Mouse (Mus musculus): ENCODE data around the gene Spdye4c. TPM values are rescaled to one million over a fixed set of nuclear protein-coding genes. Genes with fewer than 3 reads are reported as not detected.
A peak's percentile ranks its signal among the peaks of the same experiment; 100 is the strongest.

Gene Spdye4c
- not detected for total RNA-seq (2021)
- long read RNA-seq, experiment 1: 0 reads
- long read RNA-seq, experiment 2: 0 reads

DNA sequence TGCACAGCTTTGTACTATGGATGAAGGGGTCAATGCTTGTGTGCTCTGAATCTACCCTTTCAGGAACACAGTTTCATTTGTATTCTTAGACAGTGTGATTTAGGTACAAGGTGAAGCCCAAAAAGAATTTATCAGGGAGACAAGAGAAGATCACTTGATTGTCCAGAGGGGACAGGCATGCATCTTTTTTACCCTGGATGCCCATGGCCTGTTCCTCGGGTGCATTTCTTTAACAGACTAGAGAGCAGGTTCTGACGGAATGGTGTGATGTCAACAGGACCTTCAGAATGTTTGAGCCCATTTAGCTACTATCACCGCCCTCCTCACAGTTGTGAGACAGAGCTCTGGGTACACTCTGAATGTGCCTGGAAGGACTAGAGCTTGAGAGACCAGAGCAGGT, at the start of gene Spdye4c:
Spdye4c (plus strand) TSS at position 301 of the 400 bp plus-strand sequence.
- no peak for DNase-seq

DNA sequence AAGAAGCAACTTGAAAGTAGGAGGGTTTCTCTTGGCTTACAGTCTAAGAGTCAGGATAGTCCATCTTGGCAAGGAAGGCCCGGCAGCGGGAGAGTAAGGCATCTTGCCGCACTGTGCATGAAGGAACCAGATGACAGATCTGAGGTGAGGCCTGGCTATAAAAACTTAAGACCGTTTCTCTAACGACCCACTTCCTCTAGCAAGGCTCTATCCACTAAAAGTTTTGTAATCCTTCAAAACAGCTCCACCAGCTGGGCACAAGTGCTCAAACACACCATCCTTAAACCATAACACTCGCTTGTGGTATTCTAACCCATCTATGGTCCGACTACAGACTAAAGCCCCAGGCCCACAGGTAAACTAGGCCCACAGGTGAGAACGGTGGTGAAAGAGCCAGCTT, 47.5 kb upstream of the Spdye4c start:
- no peak for DNase-seq

DNA sequence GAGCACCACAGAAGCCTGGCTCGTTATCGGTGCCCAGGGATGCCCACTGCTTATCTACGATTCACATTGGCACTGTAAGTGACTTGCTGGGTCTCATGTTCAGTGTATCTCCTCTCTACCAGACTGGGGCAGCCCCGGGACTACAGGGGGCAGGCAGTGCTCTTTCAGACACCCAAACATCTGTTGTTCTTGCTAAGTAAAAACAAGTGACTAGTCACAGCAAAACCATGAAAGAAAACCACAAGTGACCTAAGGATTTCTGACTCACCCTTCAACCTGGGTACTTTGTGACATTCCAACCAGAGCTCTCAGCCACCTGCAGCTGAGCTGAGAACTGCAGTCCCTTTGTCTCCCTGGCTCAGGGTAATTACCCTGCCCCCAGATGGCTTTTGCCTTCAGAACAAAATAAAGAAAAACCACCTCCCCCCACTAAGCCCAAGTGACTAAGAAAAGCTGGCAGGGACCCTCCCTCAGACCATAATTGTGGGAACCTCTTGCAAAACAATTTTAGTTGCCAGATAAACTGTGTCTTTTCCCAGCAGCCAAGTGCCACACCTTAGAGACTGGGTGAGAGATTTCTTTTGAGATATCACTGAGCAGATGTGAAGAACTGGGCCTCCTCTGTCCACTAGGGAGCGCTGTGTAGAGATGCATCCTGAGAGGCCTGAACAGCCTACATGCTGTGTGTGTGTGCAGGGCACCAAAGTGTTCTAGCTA, 46.4 kb upstream of the Spdye4c start:
- peak; percentile 17 to 53 for DNase-seq

DNA sequence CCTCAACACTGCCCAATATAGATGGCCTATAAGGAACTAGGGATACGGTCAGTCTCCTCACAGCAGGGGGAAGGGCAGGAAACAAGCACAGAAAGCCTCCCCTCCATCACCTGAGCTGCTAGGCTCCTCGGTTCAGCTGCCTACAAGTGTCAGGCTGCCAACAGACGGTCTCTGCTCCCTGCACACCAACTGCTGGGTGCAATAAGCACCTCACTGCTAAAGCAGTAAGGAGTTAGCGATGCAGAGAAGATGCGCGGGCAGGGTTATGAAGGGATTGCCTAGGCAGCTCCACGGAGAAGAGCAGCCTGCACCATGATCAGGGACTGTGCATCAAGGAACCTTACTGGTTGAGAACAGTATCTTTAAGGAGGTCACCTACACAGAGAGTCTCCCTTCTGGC, 45.6 kb upstream of the Spdye4c start:
- DNase-seq: no peak

DNA sequence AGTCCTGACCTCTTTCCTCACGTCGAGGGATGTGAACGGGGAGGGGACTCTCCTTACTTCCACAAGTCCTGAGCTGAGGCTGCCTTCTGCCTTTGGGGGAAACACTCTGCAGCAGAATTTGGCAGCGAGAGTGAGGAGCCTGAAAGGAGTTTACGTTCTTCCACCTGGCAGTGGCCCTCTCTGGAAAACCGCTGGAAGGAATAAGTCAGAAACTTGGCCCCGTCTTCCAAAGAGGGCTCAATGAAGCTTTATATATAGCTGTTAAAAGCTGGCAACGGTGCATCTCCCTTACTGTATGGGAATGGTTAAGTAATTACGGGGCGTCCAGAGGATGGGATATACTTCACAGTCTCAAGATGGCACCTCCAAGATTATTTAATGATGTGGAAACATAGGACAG, 43.9 kb upstream of the Spdye4c start:
- DNase-seq: no peak

DNA sequence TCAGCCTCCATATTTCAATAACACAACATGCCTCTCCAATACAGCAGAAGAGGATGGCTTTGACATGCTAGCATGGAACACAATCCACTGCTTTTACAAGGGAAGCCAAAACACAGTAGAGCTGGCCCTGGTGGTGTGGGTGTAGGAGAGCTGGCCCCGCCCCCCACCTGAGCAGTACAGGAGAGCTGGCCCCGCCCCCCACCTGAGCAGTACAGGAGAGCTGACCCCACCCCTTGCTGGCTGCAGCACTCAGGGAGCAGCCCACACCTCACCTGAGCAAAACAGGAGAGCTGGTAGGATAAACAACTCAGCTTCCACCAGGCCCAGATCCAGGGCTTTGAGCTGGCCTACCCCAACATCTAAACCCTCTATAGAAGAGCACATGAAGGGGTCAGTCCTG, 42.7 kb upstream of the Spdye4c start:
- no peak for DNase-seq

DNA sequence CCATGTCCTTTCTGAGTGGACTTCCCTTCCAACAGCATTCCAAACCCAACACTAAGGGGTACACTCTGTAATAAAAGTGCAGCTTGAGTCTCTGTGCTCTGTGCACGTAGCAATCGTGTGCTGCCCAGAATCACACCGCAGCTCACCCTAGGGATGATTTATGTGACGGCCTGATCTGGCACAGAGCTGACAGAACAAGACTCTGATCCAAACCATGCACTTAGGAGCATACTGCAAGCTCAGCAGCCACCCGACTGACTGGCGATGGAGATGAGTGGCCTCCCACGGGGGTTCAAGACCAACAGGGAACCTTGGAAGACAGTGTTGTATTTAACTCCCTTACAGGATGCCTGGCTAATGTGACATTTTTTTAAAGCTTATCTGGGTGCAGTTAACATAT, 41.4 kb upstream of the Spdye4c start:
- DNase-seq: peak; percentile 12 to 36

DNA sequence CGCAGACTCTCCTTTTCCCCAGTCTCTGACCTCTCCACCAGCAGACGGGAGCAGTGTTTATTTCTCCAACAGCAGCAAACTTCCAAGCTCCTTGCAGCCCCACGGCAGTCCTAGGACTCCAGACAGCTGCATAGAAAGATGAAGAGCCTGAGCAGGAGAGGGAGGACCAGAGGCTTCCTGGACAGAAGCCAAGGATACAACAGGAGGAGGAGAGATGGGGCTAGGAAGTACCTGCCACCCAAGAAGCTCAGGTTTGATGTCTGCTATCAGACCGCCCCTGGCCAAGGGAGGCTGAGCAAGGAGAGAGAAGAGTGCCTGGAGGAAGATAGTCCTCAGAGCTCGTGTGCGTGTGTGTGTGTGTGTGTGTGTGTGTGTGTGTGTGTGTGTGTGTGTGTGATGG, 41.0 kb upstream of the Spdye4c start:
- DNase-seq: no peak

DNA sequence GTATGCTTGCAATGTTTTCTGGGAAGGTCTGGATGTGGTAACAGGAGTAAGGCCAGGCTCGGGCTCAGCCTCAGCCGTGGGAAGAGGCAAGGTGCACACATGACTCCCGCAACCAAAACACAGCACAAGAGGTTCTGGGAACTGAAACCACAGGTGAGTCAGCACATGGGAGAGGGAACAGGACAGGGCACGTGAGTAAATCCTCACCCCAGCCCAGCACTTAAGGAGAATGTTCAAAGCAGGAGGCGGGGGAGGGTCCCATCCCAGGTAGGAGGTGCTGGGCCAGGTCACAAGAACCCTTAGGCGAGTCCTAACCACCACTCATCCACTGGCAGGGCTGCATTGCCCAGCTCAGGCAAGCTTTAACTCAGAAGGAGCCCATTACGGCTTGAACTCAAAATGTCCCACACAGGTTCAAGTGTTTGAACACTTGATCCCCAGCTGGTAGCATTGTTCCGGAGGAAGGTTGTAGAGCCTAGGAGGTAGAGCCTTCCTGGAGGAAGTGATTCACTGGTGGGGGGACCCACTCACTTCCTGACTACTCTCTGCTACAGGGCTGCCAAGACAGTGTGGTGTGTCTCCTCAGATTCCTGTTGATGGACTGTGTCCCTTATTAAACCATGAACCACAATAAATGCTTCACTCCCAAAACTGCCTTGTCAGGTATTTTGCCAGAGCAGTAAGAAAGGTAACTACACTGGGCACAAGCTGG, 38.8 kb upstream of the Spdye4c start:
- no peak for DNase-seq

DNA sequence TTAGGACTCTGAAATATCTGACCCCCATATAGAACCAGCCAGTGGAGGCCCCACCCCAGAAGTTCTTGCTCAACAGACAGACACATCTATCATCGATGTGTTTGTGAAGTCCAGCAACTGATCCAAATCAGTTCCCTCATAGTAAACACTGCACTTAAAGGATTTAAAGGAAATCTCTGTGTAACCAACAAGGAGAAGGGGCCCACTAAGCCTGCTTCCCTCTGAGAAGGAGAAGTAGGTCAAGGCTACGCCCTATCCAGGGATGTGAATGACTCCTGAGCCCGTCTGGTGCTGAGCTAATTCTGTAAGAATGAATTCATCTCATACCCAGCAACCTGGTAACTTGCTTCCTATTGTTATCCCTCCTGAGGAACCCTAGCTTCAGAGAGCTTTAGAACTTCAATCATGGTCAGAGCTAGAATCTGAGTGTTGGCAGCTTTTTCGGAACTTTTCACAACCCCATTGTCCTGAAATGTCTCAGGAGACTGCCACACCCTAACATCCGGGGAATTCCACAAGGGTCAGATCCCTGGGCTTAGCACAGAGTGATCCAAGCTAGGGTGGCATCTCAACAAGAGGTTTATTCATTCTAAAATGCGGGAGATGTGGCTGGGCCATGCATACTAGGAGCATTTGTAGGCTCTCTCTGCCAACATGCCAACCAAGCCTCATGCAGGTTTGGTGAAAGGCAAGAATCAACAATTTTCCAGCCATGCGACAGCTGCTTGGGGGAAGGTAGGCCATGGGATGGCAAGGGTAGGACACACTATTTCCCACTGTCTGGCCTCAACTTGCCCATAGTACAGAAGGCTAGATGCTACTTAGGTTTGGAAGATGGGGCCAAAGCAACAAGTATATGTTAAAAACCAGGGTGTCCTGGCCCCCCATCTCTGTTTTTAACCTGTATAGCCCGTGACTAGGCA, 38.0 kb upstream of the Spdye4c start:
- no peak for DNase-seq

DNA sequence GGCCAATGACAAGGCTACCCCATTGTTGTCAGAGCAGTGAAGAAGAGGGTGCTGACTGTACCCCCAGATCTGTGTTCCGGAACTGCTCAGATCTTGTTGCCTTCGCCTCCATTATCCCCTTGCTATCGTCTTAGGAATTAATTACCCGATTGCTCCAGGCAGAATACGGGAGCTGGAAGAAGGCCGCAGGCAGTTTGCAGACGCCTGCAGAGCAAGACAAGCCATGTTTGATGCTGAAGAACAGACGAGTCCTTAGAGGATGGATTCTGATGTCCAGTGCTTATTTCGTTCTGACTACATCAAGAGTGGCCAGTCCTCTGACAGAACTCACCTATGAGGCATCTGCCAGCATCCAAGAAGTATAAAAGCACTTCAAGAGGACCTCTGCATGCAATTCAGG, 35.9 kb upstream of the Spdye4c start:
- no peak for DNase-seq

DNA sequence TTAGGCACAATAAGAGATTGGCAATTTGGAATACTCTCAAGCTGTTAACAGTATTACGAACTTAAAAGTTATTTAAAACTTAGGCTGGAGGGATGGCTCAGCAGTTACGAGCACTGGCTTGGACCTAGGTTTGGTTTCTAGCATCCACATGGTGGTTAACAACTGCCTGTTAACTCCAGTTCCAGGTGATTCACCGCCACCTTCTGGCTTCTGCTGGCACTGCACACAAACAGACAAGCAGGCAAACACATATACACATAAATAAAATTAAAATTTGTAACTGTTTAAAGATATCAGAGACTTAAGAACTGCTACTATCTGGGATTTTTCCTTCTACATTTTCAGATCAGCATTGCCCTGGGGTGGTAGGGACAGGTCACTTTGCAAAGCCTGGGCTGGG, 26.8 kb upstream of the Spdye4c start:
- DNase-seq: no peak

DNA sequence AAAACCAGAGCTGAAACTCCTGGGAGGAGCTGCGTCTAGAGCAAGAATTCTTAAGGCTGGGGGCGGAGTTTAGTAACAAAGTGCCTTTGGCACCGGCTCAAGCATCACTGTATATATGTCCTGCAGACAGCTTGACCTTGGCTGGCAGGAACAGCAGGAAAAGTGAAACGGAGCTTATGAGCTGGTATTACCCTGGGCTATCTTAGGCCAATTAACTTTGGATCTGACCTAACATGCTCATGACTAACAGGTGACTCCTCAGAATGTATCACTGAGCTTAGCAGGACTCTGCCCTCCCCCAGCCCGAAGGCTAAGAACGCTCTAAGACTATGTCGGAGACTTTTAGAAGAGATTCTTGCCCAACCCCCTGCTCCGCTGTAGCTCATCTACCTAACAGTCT, 25.1 kb upstream of the Spdye4c start:
- DNase-seq: peak in 1 of 2 experiments; percentile 7

DNA sequence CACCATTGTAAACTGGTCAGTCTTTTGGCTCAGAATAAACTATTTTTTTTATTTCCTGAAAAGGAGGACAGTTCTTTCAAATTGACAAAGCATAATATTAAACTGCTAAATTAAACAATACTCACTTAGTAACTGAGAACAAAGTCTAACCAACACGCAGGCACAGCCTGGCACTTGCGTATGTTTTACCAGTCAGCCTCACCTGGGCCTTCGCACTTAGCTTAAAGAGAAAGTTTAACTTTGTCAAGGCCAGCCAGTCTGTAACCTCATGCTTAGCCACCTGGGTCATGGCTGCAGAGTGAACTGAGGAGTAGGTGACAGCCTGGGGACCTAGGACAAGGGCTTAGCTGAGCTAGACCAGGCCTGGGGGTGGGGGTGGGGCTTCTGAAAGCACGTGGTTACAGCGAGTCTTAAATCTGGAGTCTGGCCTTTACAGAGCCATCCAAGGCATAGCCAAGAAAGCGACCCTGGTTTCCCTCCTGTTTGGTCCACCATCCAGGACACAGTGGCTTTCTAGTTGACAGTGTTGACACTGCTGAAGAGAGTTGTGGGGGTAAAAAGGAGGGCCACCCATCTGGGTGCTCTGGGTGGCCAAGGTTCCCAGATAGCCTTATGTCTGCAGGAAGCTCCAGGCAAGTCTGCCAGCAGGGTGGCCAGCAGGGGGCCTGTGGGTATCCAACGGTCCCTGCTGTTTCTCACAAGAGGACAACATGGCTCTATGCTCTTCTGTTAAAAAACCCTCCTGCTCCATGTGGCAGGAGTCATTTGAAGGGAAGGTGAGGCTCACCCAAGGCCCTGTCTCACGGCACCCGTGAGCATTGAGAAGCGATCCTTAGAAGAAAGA, 24.5 kb upstream of the Spdye4c start:
- peak; percentile 15 to 58 for DNase-seq

DNA sequence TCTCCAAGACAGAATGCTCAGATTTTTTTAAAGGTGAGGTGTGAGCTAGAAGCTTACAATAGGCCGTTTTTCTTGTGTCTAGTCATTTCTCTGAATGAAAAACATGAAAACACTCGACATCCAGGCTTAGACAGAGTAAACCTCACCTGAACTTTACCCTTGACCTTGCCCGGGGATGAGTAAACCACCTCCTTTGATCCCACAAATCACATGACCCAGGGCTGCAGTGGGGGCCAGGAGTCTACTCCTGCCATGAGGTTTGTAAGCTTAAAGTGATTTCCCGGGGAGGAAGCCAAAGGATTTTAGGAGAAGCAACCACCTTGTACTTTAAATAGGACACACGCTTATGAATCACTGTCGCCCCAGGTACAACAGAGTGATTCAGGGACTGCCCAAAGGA, 23.0 kb upstream of the Spdye4c start:
- peak; percentile 9 to 29 for DNase-seq

DNA sequence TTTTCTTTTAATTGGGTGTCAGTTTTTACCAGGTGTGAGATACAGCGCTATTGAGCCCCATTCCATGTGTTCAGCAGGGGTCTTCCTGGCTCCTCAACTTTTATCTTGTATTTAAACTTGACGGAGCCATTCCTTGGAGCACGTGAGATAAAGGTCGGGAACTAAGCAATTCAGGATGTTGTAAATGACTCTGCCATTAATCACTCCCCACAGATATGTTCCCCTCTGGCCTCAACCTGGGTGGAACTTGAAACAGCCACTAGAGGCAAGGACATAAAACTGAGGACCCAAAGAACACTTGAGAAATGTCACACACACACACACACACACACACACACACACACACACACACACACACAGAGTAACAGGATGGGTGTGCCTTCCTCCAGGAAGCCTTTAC, 22.5 kb upstream of the Spdye4c start:
- DNase-seq: no peak

DNA sequence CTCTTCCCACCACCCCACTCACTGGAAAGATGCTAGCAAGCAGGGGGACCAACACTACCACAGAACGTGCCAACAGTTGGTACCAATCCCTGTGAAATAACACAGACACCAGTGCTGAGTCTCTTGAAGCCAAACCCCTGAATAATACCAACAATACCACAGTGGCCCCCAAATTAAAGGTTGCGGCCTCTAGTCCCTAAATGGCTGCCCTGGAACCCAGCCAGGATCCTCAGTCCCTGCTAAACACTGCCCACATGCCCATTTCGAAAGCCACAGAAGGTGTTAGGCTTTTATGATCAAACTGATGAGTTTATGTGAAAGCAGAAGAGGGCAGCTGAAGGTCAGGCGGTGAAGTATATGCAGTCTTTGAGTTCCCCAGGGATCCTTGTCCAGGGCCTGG, 20.0 kb upstream of the Spdye4c start:
- no peak for DNase-seq

DNA sequence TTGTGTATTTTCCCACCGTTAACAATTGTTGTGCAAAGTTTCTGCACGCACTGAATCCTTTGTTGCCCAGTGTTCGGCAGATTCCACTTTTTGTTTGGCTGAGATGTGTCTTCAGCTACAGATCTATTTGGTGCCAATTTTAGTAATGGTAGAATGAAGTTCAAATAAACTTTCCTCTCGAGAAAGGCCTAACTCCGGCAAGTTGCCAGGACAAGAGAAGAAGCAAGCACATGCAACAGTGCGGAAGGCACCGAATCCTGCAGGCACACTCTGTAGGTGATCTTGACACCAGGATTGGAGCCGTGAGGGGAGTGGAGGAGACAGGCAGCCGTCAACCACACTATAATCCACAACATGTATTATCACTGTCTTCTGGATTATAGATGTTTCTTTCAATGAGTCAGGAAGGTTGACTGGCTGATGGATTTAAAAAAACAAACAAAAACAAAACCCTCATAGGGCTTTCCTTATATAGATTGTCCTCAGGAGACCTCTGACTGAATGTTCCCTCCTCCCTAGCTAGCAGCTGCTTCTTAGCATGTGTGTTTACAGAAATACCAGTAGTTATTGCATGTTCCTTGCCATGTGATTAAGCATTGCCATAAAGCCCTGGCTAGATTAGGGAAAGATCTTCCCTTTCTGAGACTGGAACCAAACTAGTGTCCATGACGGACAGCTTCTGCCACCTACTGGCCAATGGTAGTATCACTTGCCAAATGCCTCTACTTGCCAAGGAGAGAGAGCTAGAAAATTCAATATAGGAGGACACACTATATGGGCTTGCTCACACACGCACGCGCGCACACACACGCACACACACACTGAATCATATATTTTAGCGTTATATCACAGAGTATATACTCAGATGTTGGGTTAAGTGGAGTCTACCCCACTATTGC, 18.0 kb upstream of the Spdye4c start:
- DNase-seq: peak; percentile 82 to 83

DNA sequence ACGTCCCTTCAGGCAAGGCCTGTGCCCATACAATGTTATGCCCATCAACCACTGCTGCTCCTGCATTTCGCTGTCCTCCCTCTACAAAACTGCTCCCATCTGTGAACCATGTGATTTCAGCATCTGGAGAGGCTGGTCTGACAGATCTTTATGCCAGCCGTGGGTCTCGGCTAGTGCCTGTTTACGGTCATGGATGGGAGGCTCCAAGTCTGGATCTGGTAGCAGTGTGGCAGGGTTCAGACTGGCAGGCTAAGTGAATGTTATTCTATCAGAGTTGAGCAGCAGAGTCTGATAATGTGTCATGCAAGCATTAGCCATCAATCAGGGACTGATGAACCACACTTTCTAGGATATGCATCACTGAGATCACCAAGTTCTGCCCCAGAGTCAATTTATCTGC, 8.1 kb upstream of the Spdye4c start:
- no peak for DNase-seq

DNA sequence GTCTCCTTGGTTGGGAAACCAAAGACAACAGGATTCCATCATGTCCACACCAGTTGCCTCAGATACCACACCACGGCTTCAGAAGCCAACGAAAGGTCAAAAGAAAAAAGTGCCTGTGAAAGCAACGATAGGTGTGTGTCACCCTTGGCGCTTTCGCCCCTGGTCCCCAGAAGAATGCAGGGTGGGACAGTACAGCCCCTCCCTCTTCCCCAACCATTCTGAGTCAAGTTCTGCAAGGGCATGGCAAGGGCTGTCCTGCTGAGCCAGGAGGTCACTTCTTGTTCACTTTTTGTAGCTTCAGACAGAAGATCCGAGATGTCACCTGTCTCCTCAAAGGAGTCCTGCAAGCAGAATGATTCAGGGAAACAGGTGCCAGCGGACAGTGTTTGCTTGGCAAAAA, 1.3 kb downstream of the Spdye4c start:
- no peak for DNase-seq

DNA sequence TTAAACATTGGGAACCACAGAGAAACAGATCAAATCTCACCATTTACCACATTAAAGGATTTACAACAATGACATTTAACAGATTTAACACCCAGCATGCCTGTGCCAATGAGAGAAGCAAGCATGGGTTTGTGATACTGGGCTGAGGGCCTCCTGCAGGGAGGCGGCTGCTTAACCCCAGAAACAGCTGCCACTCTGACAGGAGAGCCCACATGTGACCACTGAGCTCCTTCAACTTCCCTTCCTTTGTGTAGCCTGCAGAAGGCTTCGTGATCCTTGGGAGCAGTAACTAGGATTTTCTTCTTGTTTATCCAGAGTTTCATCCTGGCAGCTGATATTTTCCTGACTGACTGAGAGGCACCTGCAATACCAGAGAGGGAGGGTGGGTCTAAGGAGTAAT, 10.5 kb downstream of the Spdye4c start:
- no peak for DNase-seq

All from adrenal gland, postnatal 36 days (tissue).